Mouse (Mus musculus) heart, embryonic 15.5 days (tissue): ENCODE data around the gene Gm20883. TPM values are rescaled to one million over a fixed set of nuclear protein-coding genes. Genes with fewer than 3 reads are reported as not detected.
"Not testable (repeated sequence)": the region's sequence is repeated elsewhere in the genome, so short reads cannot be mapped to it uniquely, and the experiment has no call there.

Source experiments
- ATAC-seq: fragments of 200-750 bp; cut with Nextera tagmentation; replicated peaks from 2 replicates; pipeline ENCODE4 v1.8.0; 2017; ENCODE audit warnings: low read depth, moderate TSS enrichment; ENCODE audit not compliant: insufficient number of reproducible peaks, insufficient read depth, low FRiP score
- H3K27ac ChIP-seq: fragments of 300-500 bp; sonication (generic); 2 replicates; pipeline ENCODE4 v1.5.1; 2015; ENCODE audit warnings: mild to moderate bottlenecking, inconsistent platforms
- H3K27me3 ChIP-seq: fragments of 300-500 bp; sonication (generic); 2 replicates; pipeline ENCODE4 v1.6.1; 2015; ENCODE audit warnings: inconsistent platforms
- H3K36me3 ChIP-seq: fragments of 300-500 bp; sonication (generic); 2 replicates; pipeline ENCODE4 v1.6.1; 2015; ENCODE audit warnings: mild to moderate bottlenecking, inconsistent platforms
- H3K4me1 ChIP-seq: fragments of 300-500 bp; sonication (generic); replicated peaks from 2 replicates; pipeline ENCODE4 v1.6.1; 2015; ENCODE audit warnings: inconsistent platforms
- H3K4me2 ChIP-seq: fragments of 300-500 bp; sonication (generic); 2 replicates; pipeline ENCODE4 v1.6.1; 2015; ENCODE audit warnings: inconsistent platforms, mild to moderate bottlenecking, moderate library complexity
- H3K4me3 ChIP-seq: fragments of 300-500 bp; sonication (generic); 2 replicates; pipeline ENCODE4 v1.5.1; 2015; ENCODE audit warnings: mild to moderate bottlenecking, inconsistent platforms
- H3K9ac ChIP-seq: fragments of 300-500 bp; sonication (generic); 2 replicates; pipeline ENCODE4 v1.6.1; 2015; ENCODE audit warnings: mild to moderate bottlenecking, inconsistent platforms
- H3K9me3 ChIP-seq: fragments of 300-500 bp; sonication (generic); replicated peaks from 2 replicates; pipeline ENCODE4 v1.6.1; 2016; ENCODE audit warnings: inconsistent platforms
- WGBS: fragments of 180-500 bp; shearing (Covaris S2); methylation state at CpG from one replicate; pipeline ENCODE4 v1.1.7; 2015; ENCODE audit warnings: mixed read lengths; 5-methylcytosine and 5-hydroxymethylcytosine counted together
- polyA plus RNA-seq: library from polyadenylated mRNA; unstranded; fragments of >200 nt; fragmentation: Nextera tagmentation; extraction: Ambion mirVana; gene quantifications from 2 replicates; pipeline ENCODE4 v1.2.1, GENCODE M21; 2015

Gm20883 gene
- polyA plus RNA-seq, result not detected in 2 replicates

- ATAC-seq, H3K36me3 ChIP-seq, H3K27ac ChIP-seq, H3K9ac ChIP-seq, H3K27me3 ChIP-seq, H3K4me2 ChIP-seq, H3K4me3 ChIP-seq, H3K4me1 ChIP-seq, H3K9me3 ChIP-seq: not testable (repeated sequence)
- WGBS, result no CpG with 5 or more reads among the region's 6 CpGs
Observed at GRCm38 (mm10) chrY:50607951-50608350, at the start of gene Gm20883. Gene Gm20883, plus strand, starts transcription at chrY:50608251.
